Mouse (Mus musculus) cerebellum, adult 11-12 months (tissue): ENCODE data around the gene Gm12166.
A peak's percentile ranks its signal among the peaks of the same experiment; 100 is the strongest.

Experiments
- DNase-seq: peaks from one replicate; pipeline ENCODE4 v3.0.0; 2022

Gene Gm12166

GRCm38 (mm10) chr11:46073061-46073849 is 21.1 kb upstream of the Gm12166 start:
- no peak for DNase-seq

GRCm38 (mm10) chr11:46072466-46073060 is 20.4 kb upstream of the Gm12166 start:
- DNase-seq = no peak

- DNase-seq = no peak
These were observed 18.7 kb upstream of the Gm12166 start for GRCm38 (mm10) chr11:46070789-46071188.

GRCm38 (mm10) chr11:46070161-46070560 is 18.0 kb upstream of the Gm12166 start:
- no peak for DNase-seq

GRCm38 (mm10) chr11:46069408-46070003 is 17.4 kb upstream of the Gm12166 start:
- DNase-seq = no peak

- no peak for DNase-seq
These were observed 16.8 kb upstream of the Gm12166 start for GRCm38 (mm10) chr11:46068756-46069407.

GRCm38 (mm10) chr11:46067371-46068060 is 15.4 kb upstream of the Gm12166 start:
- DNase-seq = no peak

GRCm38 (mm10) chr11:46065201-46066011 is 13.3 kb upstream of the Gm12166 start:
- peak; percentile 55 for DNase-seq

GRCm38 (mm10) chr11:46064767-46065166 is 12.6 kb upstream of the Gm12166 start:
- peak; percentile 40 for DNase-seq

GRCm38 (mm10) chr11:46062993-46063731 is 11.0 kb upstream of the Gm12166 start:
- no peak for DNase-seq

- DNase-seq = no peak
These were observed 10.4 kb upstream of the Gm12166 start for GRCm38 (mm10) chr11:46062569-46062968.

- no peak for DNase-seq
These were observed 9.8 kb upstream of the Gm12166 start for GRCm38 (mm10) chr11:46061776-46062445.

GRCm38 (mm10) chr11:46060651-46061020 is 8.5 kb upstream of the Gm12166 start:
- no peak for DNase-seq

- no peak for DNase-seq
These were observed 7.9 kb upstream of the Gm12166 start for GRCm38 (mm10) chr11:46059887-46060650.

- no peak for DNase-seq
These were observed 6.8 kb upstream of the Gm12166 start for GRCm38 (mm10) chr11:46058916-46059315.

GRCm38 (mm10) chr11:46058011-46058410 is 5.9 kb upstream of the Gm12166 start:
- no peak for DNase-seq

- DNase-seq = no peak
These were observed 4.8 kb upstream of the Gm12166 start for GRCm38 (mm10) chr11:46056770-46057411.

- DNase-seq = peak; percentile 70
These were observed 4.0 kb upstream of the Gm12166 start, which contains the start of gene Adam19 for GRCm38 (mm10) chr11:46055896-46056769. Gene Adam19 (plus strand): TSS chr11:46055992.
